Mouse (Mus musculus): Measurements from ENCODE around the gene Rps21.

DNA sequence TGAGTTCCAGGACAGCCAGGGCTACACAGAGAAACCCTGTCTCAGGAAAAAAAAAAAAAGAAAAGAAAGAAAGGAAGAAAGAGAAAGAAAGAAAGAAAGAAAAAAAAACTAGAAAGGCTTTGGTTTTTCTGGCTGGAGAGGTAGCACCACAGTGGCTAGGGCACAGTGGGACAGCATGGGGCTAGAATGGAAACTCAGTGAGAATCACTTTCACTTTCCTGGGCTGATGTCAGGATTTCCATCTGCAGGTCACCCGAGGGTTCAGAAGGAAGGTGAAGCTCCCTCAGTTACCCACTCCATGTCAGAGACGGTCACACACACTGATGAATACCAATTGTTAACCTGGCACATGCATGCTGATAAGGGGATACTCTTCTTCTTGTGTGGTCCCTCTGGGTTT, 50.5 kb downstream of the Rps21 start:
- TF ChIP-seq CTCF (IDR thresholded peaks at IDR 0.05; ENCODE audit: borderline replicate concordance, extremely low read depth, insufficient read depth, insufficient read length): no peak
- TF ChIP-seq POLR2A (IDR thresholded peaks at IDR 0.05; ENCODE audit: borderline replicate concordance, extremely low read depth, insufficient read depth, insufficient read length, poor library complexity, severe bottlenecking): no peak
